Mouse (Mus musculus): ENCODE data around the gene Lce1d. TPM values are rescaled to one million over a fixed set of nuclear protein-coding genes. Genes with fewer than 3 reads are reported as not detected.
"Not testable (repeated sequence)": the region's sequence is repeated elsewhere in the genome, so short reads cannot be mapped to it uniquely, and the experiment has no call there.

Gene Lce1d
- polyA plus RNA-seq (2012; rRNA removed), result not detected in 2 replicates

DNA sequence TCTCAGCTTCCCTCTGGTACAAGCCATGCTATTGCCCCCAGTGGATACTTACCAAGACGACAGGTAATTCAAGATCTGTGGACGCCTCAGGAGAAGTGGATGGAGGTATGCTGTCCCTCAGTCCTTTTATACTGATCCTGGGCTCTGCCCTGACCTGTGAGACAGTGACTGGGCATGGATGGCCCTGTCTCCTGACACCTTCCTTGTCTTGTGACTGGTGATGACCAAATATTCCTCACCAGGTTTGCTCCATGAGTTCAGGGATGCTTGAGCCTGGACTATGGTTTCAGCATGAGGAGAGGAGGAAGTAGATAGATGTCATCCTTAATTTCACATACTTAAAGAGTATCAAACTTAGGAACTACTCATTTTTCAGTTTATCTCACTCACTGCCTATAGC lies at the start of gene Lce1d:
TSS of gene Lce1d (minus strand) at position 101 of the 400 bp plus-strand sequence.
- DNase-seq (ENCODE audit: low spot score), result no peak

DNA sequence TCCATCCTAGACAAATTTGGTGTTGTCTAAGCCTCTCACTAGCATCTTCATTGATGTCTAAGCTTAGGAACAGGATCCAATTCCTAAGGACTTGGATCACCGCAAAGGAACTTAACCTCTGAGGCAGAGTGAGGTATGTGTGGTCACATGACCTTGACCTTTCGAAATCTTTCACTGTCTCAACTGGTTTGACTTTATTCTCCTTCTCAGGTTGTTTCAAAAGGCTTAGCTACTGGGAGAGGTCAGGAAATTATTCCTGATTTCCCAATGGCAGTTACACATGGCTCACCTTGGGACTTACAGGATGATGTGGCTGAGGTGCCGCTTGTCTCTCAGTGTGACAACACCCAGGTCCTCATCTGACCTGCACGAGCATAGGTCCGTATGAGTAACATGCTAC lies 35.6 kb upstream of the Lce1d start:
- DNase-seq (ENCODE audit: low spot score), result no peak

DNA sequence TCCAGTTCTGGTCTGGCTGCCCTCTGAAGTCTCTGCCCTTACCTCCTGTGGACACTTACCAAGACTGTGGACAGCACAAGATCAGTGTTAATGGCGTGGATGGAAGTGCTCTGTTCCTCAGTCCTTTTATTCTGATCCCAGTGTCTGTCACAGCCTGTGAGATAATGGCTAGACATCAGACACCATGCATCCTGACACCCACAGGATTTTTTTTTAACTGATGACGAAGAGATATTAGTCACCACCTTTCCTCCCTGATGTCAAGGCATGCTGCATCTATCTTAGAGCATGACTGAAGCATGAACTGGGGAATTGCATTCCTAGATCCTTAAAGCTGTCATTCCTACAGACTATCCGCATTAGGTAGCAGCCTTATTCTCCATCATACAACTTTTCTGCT lies 33.2 kb upstream of the Lce1d start, which contains the start of gene Lce1f:
TSS of gene Lce1f (minus strand) at position 101 of the 400 bp plus-strand sequence.
- no peak for DNase-seq (ENCODE audit: low spot score)

DNA sequence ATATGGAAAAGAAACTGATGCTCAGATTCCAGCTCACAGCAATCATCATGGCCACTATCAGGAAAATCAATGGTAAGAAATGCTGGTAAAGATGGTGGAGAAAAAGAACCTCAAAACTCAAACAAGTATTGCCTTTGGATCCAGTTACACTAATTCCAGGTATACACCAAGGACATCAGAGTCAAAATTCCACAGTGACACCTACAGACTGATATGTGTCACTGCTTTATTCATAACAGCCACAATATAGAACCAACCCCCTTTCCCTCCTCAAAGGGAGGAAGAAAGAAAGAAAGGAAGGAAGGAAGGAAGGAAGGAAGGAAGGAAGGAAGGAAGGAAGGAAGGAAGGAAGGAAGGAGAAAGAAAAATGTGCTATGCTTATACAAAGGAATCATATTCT lies 28.1 kb upstream of the Lce1d start:
- no peak for DNase-seq (ENCODE audit: low spot score)

DNA sequence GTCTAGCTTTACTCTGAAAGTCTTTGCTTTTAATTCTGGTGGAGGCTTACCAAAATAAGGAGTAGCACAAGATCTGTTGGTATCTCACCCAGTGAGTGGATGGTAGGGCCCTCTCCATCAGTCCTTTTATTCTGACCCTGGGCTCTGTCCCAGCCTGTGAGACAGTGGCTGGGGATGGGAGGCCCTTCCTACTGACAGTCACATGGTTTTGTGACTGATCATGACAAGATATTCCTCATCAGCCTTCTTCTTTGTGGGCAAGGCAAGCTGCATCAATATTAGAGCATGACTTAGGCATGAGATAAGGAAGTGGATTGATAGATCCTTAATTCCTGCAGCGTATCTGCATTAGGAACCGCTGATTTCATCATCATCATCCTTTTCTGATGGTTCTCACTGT lies 22.0 kb upstream of the Lce1d start, which contains the start of gene Lce1e:
TSS of gene Lce1e (minus strand) at position 101 of the 400 bp plus-strand sequence.
- no peak for DNase-seq (ENCODE audit: low spot score)

DNA sequence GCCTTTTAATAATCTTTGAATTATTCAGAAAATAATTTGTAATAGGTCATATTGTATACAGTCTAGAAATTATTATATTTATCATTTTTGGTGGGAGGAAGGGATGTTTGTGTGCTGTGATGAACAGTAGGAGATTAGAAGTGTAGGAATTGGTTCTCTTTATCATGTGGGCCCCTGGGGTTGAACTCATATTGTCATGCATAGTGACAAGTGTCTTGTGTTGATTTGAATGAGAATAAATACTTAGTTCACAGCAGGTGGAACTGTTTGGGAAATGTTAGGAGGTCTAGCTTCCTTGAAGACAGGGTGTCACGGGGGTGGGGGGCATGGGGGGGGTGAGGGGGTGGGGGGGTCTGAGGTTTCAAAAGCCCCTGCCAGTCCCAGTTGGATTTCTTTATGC lies 7.6 kb upstream of the Lce1d start:
- no peak for DNase-seq (ENCODE audit: low spot score)

DNA sequence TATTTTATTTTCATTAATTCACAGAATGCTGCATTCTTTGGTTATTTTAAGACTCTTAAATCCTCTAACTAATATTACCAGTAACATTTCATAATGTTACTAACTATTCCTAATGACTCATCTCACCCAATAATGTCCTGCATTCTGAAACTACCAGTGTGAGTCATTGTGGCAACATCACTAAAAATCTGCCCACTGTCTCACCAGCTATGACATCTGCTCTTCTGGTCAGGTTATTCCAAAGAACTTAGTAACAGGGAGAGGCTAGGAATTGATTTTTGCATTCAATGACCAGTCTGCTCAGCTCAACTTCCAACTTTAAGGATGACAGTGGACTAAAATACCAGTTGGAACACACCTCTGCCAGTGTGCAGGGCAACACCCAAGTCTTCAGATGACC lies 4.7 kb upstream of the Lce1d start:
- no peak for DNase-seq (ENCODE audit: low spot score)

DNA sequence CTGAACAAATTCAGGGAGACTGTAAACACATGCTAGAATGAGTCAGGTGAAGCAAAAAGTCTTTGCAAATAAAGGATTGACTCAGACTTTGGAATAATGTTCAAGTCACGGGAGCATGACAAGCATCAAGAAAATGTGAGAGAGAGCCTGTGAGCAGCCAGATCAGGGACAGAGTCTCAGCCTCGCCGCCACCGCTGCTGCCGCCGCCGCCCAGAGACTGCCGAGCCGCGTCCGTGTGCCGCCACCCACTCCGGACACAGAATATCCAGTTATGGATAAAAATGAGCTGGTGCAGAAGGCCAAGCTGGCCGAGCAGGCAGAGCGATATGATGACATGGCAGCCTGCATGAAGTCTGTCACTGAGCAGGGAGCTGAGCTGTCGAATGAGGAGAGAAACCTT lies 2.1 kb upstream of the Lce1d start:
- not testable (repeated sequence) for DNase-seq (ENCODE audit: low spot score)

DNA sequence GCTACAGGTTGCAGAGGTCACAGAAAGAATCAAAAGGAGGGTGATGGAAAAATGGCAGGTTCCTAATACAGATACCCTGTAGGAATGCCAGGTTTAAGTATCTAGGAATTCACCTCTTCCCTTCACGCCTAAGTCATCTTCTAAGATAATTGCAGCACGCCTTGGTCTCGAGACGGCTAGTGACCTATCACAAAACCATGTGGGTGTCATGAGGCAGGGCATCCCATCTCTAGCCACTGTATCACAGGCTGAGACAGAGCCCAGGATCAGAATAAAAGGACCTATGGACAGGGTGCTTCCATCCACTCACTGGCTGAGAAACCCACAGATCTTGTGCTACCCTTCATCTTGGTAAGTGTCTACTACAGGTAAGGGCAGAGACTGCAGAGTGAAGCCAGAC lies 8.1 kb downstream of the Lce1d start, which contains the start of gene Lce1c:
TSS of gene Lce1c (plus strand) at position 301 of the 400 bp plus-strand sequence.
- no peak for DNase-seq (ENCODE audit: low spot score)

DNA sequence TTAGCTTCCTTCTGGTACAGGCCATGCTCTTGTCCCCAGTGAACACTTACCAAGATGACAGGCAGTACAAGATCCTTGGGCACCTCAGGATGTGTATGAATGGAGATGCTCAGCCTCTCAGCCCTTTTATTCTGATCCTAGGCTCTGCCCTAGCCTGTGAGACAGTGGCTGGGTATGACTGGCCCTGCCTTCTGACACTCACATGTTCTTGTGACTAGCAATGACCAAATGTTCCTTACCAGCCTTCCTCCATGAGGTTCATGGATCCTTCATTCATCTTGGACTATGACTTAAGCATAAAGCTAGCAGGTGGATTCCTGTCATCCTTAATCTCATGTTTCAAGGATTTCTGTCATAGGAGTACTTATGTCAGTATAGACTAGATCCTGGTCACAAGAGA lies 16.8 kb downstream of the Lce1d start, which contains the start of gene Lce1a2:
TSS of gene Lce1a2 (minus strand) at position 101 of the 400 bp plus-strand sequence.
- no peak for DNase-seq (ENCODE audit: low spot score)

DNA sequence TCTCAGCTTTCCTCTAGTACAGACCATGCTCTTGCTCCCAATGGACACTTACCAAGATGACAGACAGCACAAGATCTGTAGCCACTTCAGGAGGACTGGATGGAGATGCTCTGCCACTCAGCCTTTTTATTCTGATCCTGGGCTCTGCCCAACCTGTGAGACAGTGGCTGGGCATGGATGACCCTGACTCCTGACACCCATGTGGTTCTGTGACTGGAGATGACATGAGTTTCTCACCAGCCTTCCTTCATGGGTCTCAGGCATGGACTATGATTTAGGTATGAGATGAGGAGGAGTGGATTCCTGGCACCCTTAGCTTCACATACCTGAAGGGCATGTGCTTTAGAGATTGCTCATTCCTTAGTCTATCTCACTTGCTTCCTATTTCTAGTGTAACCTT lies 30.2 kb downstream of the Lce1d start, which contains the start of gene Lce1b:
TSS of gene Lce1b (minus strand) at position 101 of the 400 bp plus-strand sequence.
- DNase-seq (ENCODE audit: low spot score), result no peak

DNA sequence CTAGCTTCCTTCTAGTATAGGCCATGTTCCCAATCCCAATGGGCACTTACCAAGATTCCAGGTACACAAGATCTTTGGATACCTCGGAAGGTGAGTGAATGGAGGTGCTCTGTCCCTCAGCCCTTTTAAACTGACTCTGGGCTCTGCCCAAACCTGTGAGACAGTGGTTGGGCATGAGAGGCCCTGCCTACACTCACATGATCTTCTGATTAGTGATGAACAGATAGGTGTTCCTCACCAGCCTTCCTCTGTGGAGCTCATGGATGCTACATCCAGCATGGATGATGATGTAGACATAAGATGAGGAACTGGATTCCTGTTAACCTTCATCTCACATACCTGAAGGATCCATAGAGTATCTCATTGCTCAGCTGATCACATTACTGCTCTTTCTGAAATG lies 38.8 kb downstream of the Lce1d start, which contains the start of gene Lce1a1:
TSS of gene Lce1a1 (minus strand) at position 101 of the 400 bp plus-strand sequence.
- no peak for DNase-seq (ENCODE audit: low spot score)

DNA sequence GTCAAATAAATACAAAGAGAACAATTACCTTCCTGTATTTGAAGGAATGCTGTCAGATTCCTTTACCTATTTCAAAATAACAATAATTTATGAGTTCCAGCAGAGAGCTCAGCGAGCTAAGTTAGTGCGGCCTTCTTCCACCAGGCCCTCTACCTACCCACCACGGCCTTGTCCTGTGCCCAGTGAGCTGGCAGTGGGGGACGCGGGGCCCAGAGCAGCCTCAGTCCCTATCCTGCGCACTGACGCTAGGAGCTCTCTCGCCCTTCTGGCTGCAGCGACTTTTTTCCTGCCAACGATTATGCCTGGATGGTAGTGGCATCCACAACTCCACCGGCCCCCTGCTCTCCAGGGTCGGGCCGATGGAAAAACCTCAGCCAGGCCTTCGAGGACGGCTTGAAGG lies 47.2 kb downstream of the Lce1d start:
- DNase-seq (ENCODE audit: low spot score), result no peak

DNA sequence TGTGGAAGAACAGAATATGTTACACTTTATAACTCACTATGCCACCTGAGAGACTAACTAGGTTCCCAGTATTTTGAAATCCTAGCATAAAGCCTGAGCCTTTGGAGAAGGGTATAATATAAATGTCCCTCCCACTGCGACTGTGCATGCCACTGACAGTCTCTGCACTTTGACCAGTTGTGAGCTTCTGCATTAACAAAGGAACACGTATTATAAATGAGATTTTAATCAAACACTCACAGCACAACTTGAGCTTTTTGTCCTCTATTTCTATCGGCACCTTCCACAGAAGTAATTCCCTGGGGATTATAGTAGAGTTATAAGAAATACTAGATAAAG lies 48.4 kb downstream of the Lce1d start:
- DNase-seq (ENCODE audit: low spot score), result no peak

DNA sequence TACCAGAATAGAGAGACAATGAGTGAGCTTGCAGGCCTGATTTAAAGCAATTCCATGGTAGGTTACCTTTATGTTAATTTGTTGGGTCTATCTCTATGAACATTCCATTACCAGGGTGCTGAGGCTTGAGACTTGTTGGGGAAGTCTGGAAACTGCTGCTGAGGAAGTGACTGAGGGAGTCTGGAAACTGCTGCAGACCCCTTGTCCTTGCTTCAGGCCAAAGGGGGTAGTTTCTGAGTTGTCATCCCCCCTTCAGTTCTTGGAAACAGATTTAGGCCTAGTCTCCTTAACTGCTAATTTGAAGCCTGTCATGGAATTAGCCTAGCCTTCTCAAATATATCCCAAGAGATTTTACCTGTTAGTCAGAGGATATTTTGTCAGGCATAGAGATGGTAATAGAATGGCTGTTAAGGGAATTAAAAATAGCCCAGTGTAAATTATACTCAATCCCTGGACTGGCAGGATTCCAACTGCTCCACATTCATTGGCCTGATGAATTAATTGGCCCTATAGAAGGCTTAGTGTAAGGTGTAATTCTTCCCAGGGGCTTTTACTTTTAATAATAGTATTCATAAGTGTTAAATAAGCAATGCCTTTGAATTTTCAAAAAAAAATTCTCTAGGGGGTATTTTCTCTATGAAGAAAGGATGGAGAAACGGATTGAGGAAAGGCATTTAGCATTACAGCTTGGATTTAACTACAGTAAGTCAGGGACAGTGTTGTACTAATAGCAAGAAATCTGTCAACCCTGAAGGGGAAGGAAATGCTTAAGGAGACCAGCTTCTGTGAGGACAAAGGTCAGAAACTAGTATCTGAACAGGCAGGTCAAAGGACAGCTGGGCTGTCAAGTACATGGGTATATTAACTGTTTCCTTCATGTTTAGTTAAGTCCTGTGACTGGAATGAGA lies 49.0 kb downstream of the Lce1d start:
- DNase-seq (ENCODE audit: low spot score), result no peak

Other genes with a start within 250 kb of the Lce1d start
- gene Sprr1b, start 248.4 kb downstream of the Lce1d start, polyA plus RNA-seq (2012; rRNA removed), result not detected in 2 replicates
- 0.17 and 0.18 TPM in 2 replicates for gene Sprr3, start 228.5 kb downstream of the Lce1d start, polyA plus RNA-seq (2012; rRNA removed)
- 1,821 and 2,005 TPM in 2 replicates for gene Sprr1a, start 201.3 kb downstream of the Lce1d start, polyA plus RNA-seq (2012; rRNA removed)
- not detected in 2 replicates for gene Sprr4, start 186.7 kb downstream of the Lce1d start, polyA plus RNA-seq (2012; rRNA removed)
- gene 2310046K23Rik, start 152.7 kb downstream of the Lce1d start, polyA plus RNA-seq (2012; rRNA removed), result not detected in 2 replicates
- 233 and 291 TPM in 2 replicates for gene Ivl, start 113.5 kb downstream of the Lce1d start, polyA plus RNA-seq (2012; rRNA removed)
- gene Smcp, start 98.2 kb downstream of the Lce1d start, polyA plus RNA-seq (2012; rRNA removed), result 0.18 TPM in 1 of 2 replicates, not detected in the other
- gene 2210017I01Rik, start 79.7 kb downstream of the Lce1d start, polyA plus RNA-seq (2012; rRNA removed), result not detected in 2 replicates
- gene Lce6a, start 65.5 kb downstream of the Lce1d start, polyA plus RNA-seq (2012; rRNA removed), result 1.2 and 1.3 TPM in 2 replicates
- not detected in 2 replicates for gene Lce1a1, start 38.9 kb downstream of the Lce1d start, polyA plus RNA-seq (2012; rRNA removed)
- gene Lce1b, start 30.3 kb downstream of the Lce1d start, polyA plus RNA-seq (2012; rRNA removed), result not detected in 2 replicates
- not detected in 2 replicates for gene Lce1a2, start 16.9 kb downstream of the Lce1d start, polyA plus RNA-seq (2012; rRNA removed)
- 0.15 and 0.33 TPM in 2 replicates for gene Lce1c, start 8.0 kb downstream of the Lce1d start, polyA plus RNA-seq (2012; rRNA removed)
- not detected in 2 replicates for gene Lce1e, start 21.9 kb upstream of the Lce1d start, polyA plus RNA-seq (2012; rRNA removed)
- gene Lce1f, start 33.1 kb upstream of the Lce1d start, polyA plus RNA-seq (2012; rRNA removed), result not detected in 2 replicates
- not detected in 2 replicates for gene Gm38119, start 51.9 kb upstream of the Lce1d start, polyA plus RNA-seq (2012; rRNA removed)
- not detected in 2 replicates for gene Lce1g, start 65.1 kb upstream of the Lce1d start, polyA plus RNA-seq (2012; rRNA removed)
- gene Lce1h, start 77.9 kb upstream of the Lce1d start, polyA plus RNA-seq (2012; rRNA removed), result not detected in 2 replicates
- not detected in 2 replicates for gene Lce1i, start 91.7 kb upstream of the Lce1d start, polyA plus RNA-seq (2012; rRNA removed)
- gene Lce1j, start 103.3 kb upstream of the Lce1d start, polyA plus RNA-seq (2012; rRNA removed), result not detected in 2 replicates
- gene Lce1k, start 120.7 kb upstream of the Lce1d start, polyA plus RNA-seq (2012; rRNA removed), result not detected in 2 replicates
- gene Kprp, start 140.0 kb upstream of the Lce1d start, polyA plus RNA-seq (2012; rRNA removed), result not detected in 2 replicates
- gene Lce1l, start 164.1 kb upstream of the Lce1d start, polyA plus RNA-seq (2012; rRNA removed), result not detected in 2 replicates
- not detected in 2 replicates for gene 2310050C09Rik, start 183.0 kb upstream of the Lce1d start, polyA plus RNA-seq (2012; rRNA removed)
- gene Lce3a, start 239.0 kb upstream of the Lce1d start, polyA plus RNA-seq (2012; rRNA removed), result not detected in 2 replicates
- not detected in 2 replicates for gene Lce3b, start 245.8 kb upstream of the Lce1d start, polyA plus RNA-seq (2012; rRNA removed)